In genomic region chr12:102930335-102930734, GRCm38 (mm10) we compare ENCODE assay signal across 12 mouse cellular contexts. TPM values are rescaled to one million over a fixed set of nuclear protein-coding genes. Genes with fewer than 3 reads are reported as not detected.
"Had no signal": no experiment of that assay in that cellular context is flagged by ENCODE, and none has a peak within 500 bp of the region (broad histone marks: within the 10 kb centered on the region; RNA-seq: fewer than 3 reads in every experiment).

No protein-coding gene starts in this region.

- DNase-seq: retina, postnatal 1 day; right cerebral cortex, adult 18-20 months; right cerebral cortex, postnatal 14 days; right cerebral cortex, postnatal 4 days; spleen, adult 18-20 months; thymus, adult 18-20 months; thymus, adult 2 months; thymus, postnatal 14 days; thymus, postnatal 25 days; thymus, postnatal 36 days; thymus, postnatal 4 days had no signal

RNA-seq across cellular contexts. Expression of gene Cox8c, which starts 31.2 kb away (rescaled TPM):
- total RNA-seq: neutrophil, adult 5-6 weeks had no signal
